Mouse (Mus musculus) C2C12 (cell line): ENCODE data around the gene Adcy7.

Experiments used
- CEBPB ChIP-seq: IDR thresholded peaks from one replicate; pipeline ENCODE4 v1.6.1; 2011; ENCODE audit warnings: low read depth, mild to moderate bottlenecking, control low read depth, moderate library complexity
- CTCF ChIP-seq: IDR thresholded peaks from one replicate; pipeline ENCODE4 v1.5.1; 2011; ENCODE audit not compliant: control insufficient read depth, insufficient read depth, insufficient read length
- FOSL1 ChIP-seq: IDR thresholded peaks from one replicate; pipeline ENCODE4 v1.8.0; 2011; ENCODE audit warnings: mild to moderate bottlenecking, low read length; ENCODE audit not compliant: poor library complexity, insufficient read depth, severe bottlenecking
- MAX ChIP-seq: IDR thresholded peaks from one replicate; pipeline ENCODE4 v1.6.1; 2011; ENCODE audit warnings: mild to moderate bottlenecking, control low read depth
- MYOD1 ChIP-seq: IDR thresholded peaks from one replicate; pipeline ENCODE4 v1.6.1; 2011; ENCODE audit warnings: low read depth; ENCODE audit not compliant: control insufficient read depth, insufficient read length
- MYOG ChIP-seq: IDR thresholded peaks from one replicate; pipeline ENCODE4 v1.6.1; 2011; ENCODE audit not compliant: control insufficient read depth, insufficient read length; ENCODE audit errors: extremely low read depth
- USF1 ChIP-seq: IDR thresholded peaks from one replicate; pipeline ENCODE4 v1.6.1; 2011; ENCODE audit warnings: low read depth, mild to moderate bottlenecking, control low read depth, moderate library complexity

GRCm38 (mm10) chr8:88318151-88318550, 45.9 kb downstream of the Adcy7 start:
- no peak for TF ChIP-seq USF1
- TF ChIP-seq CTCF = no peak
- no peak for TF ChIP-seq CEBPB
- TF ChIP-seq MYOD1 = no peak
- TF ChIP-seq MYOG = no peak
- TF ChIP-seq MAX = no peak
- TF ChIP-seq FOSL1 = no peak
